Mouse (Mus musculus): ENCODE results near the gene Ilk.
"Not testable (repeated sequence)": the region's sequence is repeated elsewhere in the genome, so short reads cannot be mapped to it uniquely, and the experiment has no call there.

Gene Ilk

GRCm38 (mm10) chr7:105736264-105736901 is at the start of gene Ilk:
Ilk (plus strand) TSS chr7:105736592.
- peak; percentile 90 for DNase-seq (ENCODE audit: low read depth, low spot score)

GRCm38 (mm10) chr7:105690875-105691274 is 45.5 kb upstream of the Ilk start:
- DNase-seq (ENCODE audit: low read depth, low spot score): no peak

GRCm38 (mm10) chr7:105703184-105703583 is 33.2 kb upstream of the Ilk start:
- no peak for DNase-seq (ENCODE audit: low read depth, low spot score)

- no peak for DNase-seq (ENCODE audit: low read depth, low spot score)
Measured at GRCm38 (mm10) chr7:105703816-105704215, 32.6 kb upstream of the Ilk start.

GRCm38 (mm10) chr7:105708733-105709132 is 27.7 kb upstream of the Ilk start:
- no peak for DNase-seq (ENCODE audit: low read depth, low spot score)

- peak; percentile 16 for DNase-seq (ENCODE audit: low read depth, low spot score)
Measured at GRCm38 (mm10) chr7:105715366-105715765, 21.0 kb upstream of the Ilk start.

GRCm38 (mm10) chr7:105721916-105722315 is 14.5 kb upstream of the Ilk start:
- DNase-seq (ENCODE audit: low read depth, low spot score): no peak

GRCm38 (mm10) chr7:105726144-105726979 is 10.0 kb upstream of the Ilk start:
- DNase-seq (ENCODE audit: low read depth, low spot score): peak; percentile 67

GRCm38 (mm10) chr7:105726980-105727325 is 9.4 kb upstream of the Ilk start:
- no peak for DNase-seq (ENCODE audit: low read depth, low spot score)

GRCm38 (mm10) chr7:105728701-105729428 is 7.5 kb upstream of the Ilk start:
- DNase-seq (ENCODE audit: low read depth, low spot score): no peak

- DNase-seq (ENCODE audit: low read depth, low spot score): no peak
Measured at GRCm38 (mm10) chr7:105733836-105734235, 2.6 kb upstream of the Ilk start.

- no peak for DNase-seq (ENCODE audit: low read depth, low spot score)
Measured at GRCm38 (mm10) chr7:105734826-105735225, 1.6 kb upstream of the Ilk start.

GRCm38 (mm10) chr7:105735464-105735863 is 928 bp upstream of the Ilk start:
- DNase-seq (ENCODE audit: low read depth, low spot score): peak; percentile 19

GRCm38 (mm10) chr7:105736911-105737521 is 624 bp downstream of the Ilk start, which contains the start of gene Rrp8:
Rrp8 (minus strand) TSS chr7:105737385.
- peak; percentile 54 for DNase-seq (ENCODE audit: low read depth, low spot score)

GRCm38 (mm10) chr7:105737648-105738047 is 1.3 kb downstream of the Ilk start:
- DNase-seq (ENCODE audit: low read depth, low spot score): no peak

GRCm38 (mm10) chr7:105738286-105738685 is 1.9 kb downstream of the Ilk start:
- no peak for DNase-seq (ENCODE audit: low read depth, low spot score)

GRCm38 (mm10) chr7:105738948-105739347 is 2.6 kb downstream of the Ilk start:
- peak; percentile 17 for DNase-seq (ENCODE audit: low read depth, low spot score)

- DNase-seq (ENCODE audit: low read depth, low spot score): no peak
Measured at GRCm38 (mm10) chr7:105740089-105740795, 3.9 kb downstream of the Ilk start.

- no peak for DNase-seq (ENCODE audit: low read depth, low spot score)
Measured at GRCm38 (mm10) chr7:105740851-105741250, 4.5 kb downstream of the Ilk start.

GRCm38 (mm10) chr7:105741978-105742377 is 5.6 kb downstream of the Ilk start:
- no peak for DNase-seq (ENCODE audit: low read depth, low spot score)

GRCm38 (mm10) chr7:105742539-105743215 is 6.3 kb downstream of the Ilk start:
- DNase-seq (ENCODE audit: low read depth, low spot score): not testable (repeated sequence)
